Mouse (Mus musculus): ENCODE results near the gene Tmed8.

- no peak for TF ChIP-seq POLR2A (IDR thresholded peaks at IDR 0.05; ENCODE audit: control insufficient read depth, extremely low read depth, insufficient read depth, low read length, poor library complexity)
- TF ChIP-seq CTCF (IDR thresholded peaks at IDR 0.05; ENCODE audit: borderline replicate concordance, control insufficient read depth, extremely low read depth, insufficient read depth, low read length, poor library complexity) = no peak
Observed at GRCm38 (mm10) chr12:87217596-87217995, 17.3 kb upstream of the Tmed8 start.

Measured in thymus, adult 2 months (tissue).